Mouse (Mus musculus): ENCODE data around the gene Tuba3a.

GRCm38 (mm10) chr6:125236341-125236740 is 49.5 kb downstream of the Tuba3a start:
- TF ChIP-seq RAD21 (IDR thresholded peaks at IDR 0.05; ENCODE audit: low read depth, low read length) (no peak), CTCF (conservative IDR thresholded peaks at IDR 0.05 in 1 of 2, IDR thresholded peaks at IDR 0.05 in 1 of 2; ENCODE audit: low read depth in 2 of 2, low read length in 2 of 2) (no peak), ZKSCAN1 (IDR thresholded peaks at IDR 0.05; ENCODE audit: borderline replicate concordance, low read depth, low read length) (no peak), POLR2A (IDR thresholded peaks at IDR 0.05; ENCODE audit: low read depth, low read length) (no peak), CHD2 (IDR thresholded peaks at IDR 0.05; ENCODE audit: low read length) (no peak), RCOR1 (conservative IDR thresholded peaks at IDR 0.05; ENCODE audit: low read depth, low read length) (no peak), JUND (conservative IDR thresholded peaks at IDR 0.05; ENCODE audit: low read depth, low read length) (no peak), NRF1 (IDR thresholded peaks at IDR 0.05; ENCODE audit: low read depth, low read length) (no peak)

All from CH12.LX (cell line).